Mouse (Mus musculus) c-Kit-positive CD71-positive TER-119-positive erythroid progenitor cells, embryonic 14.5 days (primary cell): ENCODE results near the gene Fam13a.

Experiments
- DNase-seq: peaks from one replicate; pipeline ENCODE4 v3.0.0-alpha.2; 2013; ENCODE audit warnings: low spot score

Gene Fam13a

GRCm38 (mm10) chr6:58999044-58999453, 25.3 kb downstream of the Fam13a start:
- no peak for DNase-seq

- DNase-seq: no peak
Observed at GRCm38 (mm10) chr6:58998528-58998927, 25.8 kb downstream of the Fam13a start.

GRCm38 (mm10) chr6:58989149-58989548, 35.2 kb downstream of the Fam13a start:
- no peak for DNase-seq

- no peak for DNase-seq
Observed at GRCm38 (mm10) chr6:58988706-58989105, 35.6 kb downstream of the Fam13a start.

GRCm38 (mm10) chr6:58987166-58987565, 37.2 kb downstream of the Fam13a start:
- no peak for DNase-seq

GRCm38 (mm10) chr6:58985186-58985585, 39.2 kb downstream of the Fam13a start:
- DNase-seq: no peak

- no peak for DNase-seq
Observed at GRCm38 (mm10) chr6:58975249-58975648, 49.1 kb downstream of the Fam13a start.

- DNase-seq: no peak
Observed at GRCm38 (mm10) chr6:58974428-58974827, 49.9 kb downstream of the Fam13a start.

- no peak for DNase-seq
Observed at GRCm38 (mm10) chr6:58972873-58973272, 51.5 kb downstream of the Fam13a start.

- DNase-seq: no peak
Observed at GRCm38 (mm10) chr6:58968272-58968671, 56.1 kb downstream of the Fam13a start.

GRCm38 (mm10) chr6:58965071-58965831, 59.1 kb downstream of the Fam13a start:
- DNase-seq: no peak

- DNase-seq: no peak
Observed at GRCm38 (mm10) chr6:58964565-58964964, 59.8 kb downstream of the Fam13a start.

- DNase-seq: no peak
Observed at GRCm38 (mm10) chr6:58964091-58964490, 60.3 kb downstream of the Fam13a start.

- DNase-seq: no peak
Observed at GRCm38 (mm10) chr6:58962691-58963090, 61.7 kb downstream of the Fam13a start.

GRCm38 (mm10) chr6:58960523-58960922, 63.8 kb downstream of the Fam13a start:
- no peak for DNase-seq

- DNase-seq: no peak
Observed at GRCm38 (mm10) chr6:58951128-58951992, 73.0 kb downstream of the Fam13a start.

GRCm38 (mm10) chr6:58950410-58950809, 73.9 kb downstream of the Fam13a start:
- no peak for DNase-seq

GRCm38 (mm10) chr6:58946840-58947239, 77.5 kb downstream of the Fam13a start:
- no peak for DNase-seq

- DNase-seq: no peak
Observed at GRCm38 (mm10) chr6:58946246-58946645, 78.1 kb downstream of the Fam13a start.

- DNase-seq: no peak
Observed at GRCm38 (mm10) chr6:58943958-58944357, 80.4 kb downstream of the Fam13a start.

- DNase-seq: no peak
Observed at GRCm38 (mm10) chr6:58942276-58942675, 82.1 kb downstream of the Fam13a start.

GRCm38 (mm10) chr6:58937726-58938125, 86.6 kb downstream of the Fam13a start:
- no peak for DNase-seq

GRCm38 (mm10) chr6:58934144-58934543, 90.2 kb downstream of the Fam13a start:
- no peak for DNase-seq
